ENCODE assay signal across 13 mouse cellular contexts in the genomic region with DNA sequence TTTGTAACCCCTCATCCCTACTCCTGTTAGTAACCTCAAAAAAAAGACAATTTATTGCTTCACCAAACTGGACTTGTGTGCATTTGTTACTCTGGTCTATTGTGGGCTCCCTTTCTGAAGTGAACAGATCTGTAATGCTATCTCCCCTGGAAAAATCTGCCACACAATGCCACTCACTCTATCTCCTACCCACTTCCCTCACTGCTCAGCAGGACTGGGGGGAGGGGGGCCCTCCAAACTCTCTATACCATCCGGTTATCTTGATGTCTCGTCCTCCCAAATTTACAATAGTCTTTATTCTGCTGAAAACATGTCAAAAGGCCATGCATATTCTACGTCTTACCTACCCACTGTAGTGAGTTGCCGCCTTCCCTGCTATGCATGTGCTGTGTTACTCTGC.
"Had no signal": no experiment of that assay in that cellular context is flagged by ENCODE, and none has a peak within 500 bp of the region (broad histone marks: within the 10 kb centered on the region; RNA-seq: fewer than 3 reads in every experiment).

No protein-coding gene starts in this region.

- H3K4me2 ChIP-seq: liver, embryonic 13.5 days; lung, embryonic 15.5 days; midbrain, embryonic 11.5 days; neural tube, embryonic 13.5 days had no signal

- H3K4me3 ChIP-seq: left cerebral cortex, adult 2 months; liver, embryonic 13.5 days; lung, embryonic 15.5 days; neural tube, embryonic 13.5 days had no signal

- H3K9me3 ChIP-seq: liver, embryonic 13.5 days; lung, embryonic 15.5 days; neural tube, embryonic 13.5 days had no signal

- ATAC-seq: intestine, embryonic 16.5 days; liver, postnatal 0 days; midbrain, embryonic 16.5 days had no signal

- H3K9ac ChIP-seq: liver, embryonic 13.5 days; liver, postnatal 0 days; lung, embryonic 15.5 days; neural tube, embryonic 13.5 days had no signal

- H3K4me1 ChIP-seq: liver, embryonic 13.5 days had no signal

- H3K27ac ChIP-seq: left cerebral cortex, adult 2 months; liver, embryonic 13.5 days; lung, embryonic 15.5 days; neural tube, embryonic 13.5 days had no signal

- DNase-seq: kidney, adult 2 months; kidney, postnatal 25 days; liver; liver, embryonic 13.5 days; liver, postnatal 0 days; retina, postnatal 1 day; right cerebral cortex, postnatal 4 days had no signal

- H3K27me3 ChIP-seq: lung, embryonic 15.5 days; neural tube, embryonic 13.5 days had no signal

- H3K36me3 ChIP-seq: liver, embryonic 13.5 days; lung, embryonic 15.5 days had no signal
